Mouse (Mus musculus): ENCODE data around the gene Olfr651. TPM values are rescaled to one million over a fixed set of nuclear protein-coding genes. Genes with fewer than 3 reads are reported as not detected.
"Not testable (repeated sequence)": the region's sequence is repeated elsewhere in the genome, so short reads cannot be mapped to it uniquely, and the experiment has no call there.

The Olfr651 gene
- total RNA-seq (2021), result not detected
- long read RNA-seq, experiment 1, result 0 reads
- long read RNA-seq, experiment 2, result 0 reads

DNA sequence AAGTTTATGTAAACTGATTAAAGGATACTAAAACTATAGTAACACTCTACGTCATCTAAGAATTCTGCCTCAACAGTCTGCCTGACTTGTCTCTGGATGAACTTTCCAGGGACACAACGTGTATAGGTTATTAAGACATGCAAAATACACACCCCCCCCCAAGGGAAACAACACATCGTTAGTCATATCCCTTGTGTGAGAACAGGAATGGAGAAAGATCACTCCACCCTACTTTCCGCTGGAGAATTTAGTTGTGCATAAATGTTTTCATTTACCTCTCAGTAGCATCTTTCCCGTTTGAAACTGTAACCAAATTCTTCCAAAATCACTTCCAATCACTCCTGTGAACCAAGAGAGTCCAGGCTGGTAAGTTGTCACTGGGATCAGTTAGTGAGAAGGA, at the start of gene Olfr651:
Gene Olfr651 (plus strand): TSS at position 301 of the 400 bp plus-strand sequence.
- DNase-seq, result no peak
- intact Hi-C loops (cut with DNase I), result no loop called here

DNA sequence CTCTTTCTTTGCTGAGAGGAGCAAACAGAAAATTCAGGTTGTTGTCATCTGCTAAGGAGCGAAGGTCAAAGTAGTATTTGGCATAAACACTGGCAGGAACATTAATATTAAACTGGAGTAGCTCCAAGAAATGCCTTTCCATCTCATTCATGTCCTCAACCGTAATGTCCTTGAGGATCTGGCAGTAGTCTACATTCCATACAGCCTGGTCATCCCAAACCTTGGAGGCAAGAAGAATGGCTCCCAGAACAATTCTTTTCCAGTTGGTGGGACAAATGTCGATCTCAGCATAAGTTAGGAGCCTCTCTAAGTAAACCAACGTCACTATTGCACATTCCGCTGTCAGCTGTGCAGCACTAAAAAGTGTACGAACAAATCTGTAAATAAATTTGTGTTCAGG, 48.7 kb upstream of the Olfr651 start:
- DNase-seq; intact Hi-C loops (cut with DNase I): not testable (repeated sequence)

DNA sequence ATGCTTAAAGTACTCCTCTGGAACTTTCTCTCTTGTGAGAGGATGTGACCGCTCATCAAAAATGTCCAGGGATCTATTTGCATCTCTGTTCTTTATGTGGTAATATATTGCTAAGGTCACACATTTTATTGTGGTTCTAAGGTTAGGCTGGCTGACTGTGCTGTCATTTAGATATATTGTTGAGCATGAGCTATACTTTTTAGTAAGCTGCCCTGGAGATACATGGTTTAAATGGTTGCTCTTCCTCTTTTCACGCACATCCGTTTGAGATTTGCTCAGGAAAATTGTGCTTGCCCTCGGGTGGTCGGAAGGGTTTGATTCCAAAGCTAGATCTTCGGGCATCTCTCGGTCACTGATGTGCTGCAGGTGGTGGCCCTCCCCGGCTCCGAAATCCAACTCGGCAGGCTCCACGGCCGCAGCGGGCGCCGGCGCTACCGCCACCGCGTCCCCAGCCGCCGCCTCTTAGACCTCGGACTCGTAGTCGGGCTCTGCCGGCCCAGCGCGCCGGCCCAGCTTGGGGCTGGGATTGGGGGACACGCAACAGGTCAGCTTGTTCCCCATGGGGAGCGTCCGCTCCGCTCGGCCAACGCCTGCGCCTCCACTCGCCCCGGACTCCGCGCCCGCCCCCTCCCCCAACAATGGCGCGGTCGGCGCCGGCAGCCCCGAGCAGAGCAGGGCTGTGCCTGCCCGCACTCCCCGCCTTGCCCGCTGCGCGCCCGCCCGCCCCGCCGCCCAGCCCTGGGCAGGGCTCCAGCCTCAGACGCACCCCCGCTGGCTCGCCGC, 48.2 kb upstream of the Olfr651 start:
- DNase-seq, result no peak
- intact Hi-C loops (cut with DNase I), result no loop called here

DNA sequence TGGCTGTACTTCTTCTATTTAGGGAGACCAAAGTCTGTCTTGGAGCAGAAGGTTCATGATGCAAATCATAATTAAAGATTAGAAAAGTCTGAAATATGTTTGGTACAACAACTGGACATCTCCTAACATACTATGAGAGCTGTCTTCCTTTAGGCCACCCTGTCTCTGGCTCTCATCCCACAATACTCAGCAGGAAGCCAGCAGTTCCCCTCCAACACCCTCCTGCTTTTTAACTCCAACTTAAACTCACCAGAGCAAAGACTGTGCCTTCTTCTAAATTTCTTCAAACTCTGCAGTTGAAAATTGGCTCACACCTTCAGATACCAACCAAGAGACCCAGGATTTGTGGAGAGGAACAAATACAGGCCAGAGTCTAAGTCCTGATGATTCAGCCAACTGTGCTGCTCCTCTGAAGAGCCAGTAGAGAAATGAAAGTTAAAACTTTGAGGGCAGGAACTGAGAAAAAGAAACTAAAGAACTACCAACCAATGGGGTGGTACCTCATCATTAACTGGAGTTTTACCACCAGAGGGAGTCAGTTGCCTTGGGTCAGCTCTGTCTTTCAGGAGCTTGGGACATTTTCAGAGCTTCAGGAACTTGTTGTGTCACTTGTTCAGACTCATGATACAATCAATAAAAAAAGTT, 42.4 kb upstream of the Olfr651 start, which contains the start of gene Trim30d:
Gene Trim30d (minus strand): TSS at position 429 of the 645 bp plus-strand sequence.
- DNase-seq; intact Hi-C loops (cut with DNase I): not testable (repeated sequence)

DNA sequence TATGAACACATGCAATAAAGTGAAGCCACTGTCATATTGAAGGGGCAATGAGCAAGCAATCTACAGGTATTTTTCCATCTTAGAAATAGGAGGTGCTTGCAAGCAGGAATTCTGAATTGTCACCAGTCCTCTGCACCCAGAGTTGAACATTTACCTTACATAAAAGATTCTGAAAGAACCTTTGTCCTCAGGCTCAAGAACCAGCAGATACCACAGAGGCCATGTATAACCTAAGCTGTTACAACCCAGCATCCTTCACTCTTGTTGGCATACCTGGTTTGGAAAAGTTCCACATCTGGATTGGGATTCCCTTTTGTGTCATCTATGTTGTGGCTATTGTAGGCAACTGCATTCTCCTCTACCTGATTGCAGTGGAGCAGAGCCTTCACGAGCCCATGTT, 2.8 kb downstream of the Olfr651 start:
- DNase-seq, result no peak
- intact Hi-C loops (cut with DNase I), result no loop called here

DNA sequence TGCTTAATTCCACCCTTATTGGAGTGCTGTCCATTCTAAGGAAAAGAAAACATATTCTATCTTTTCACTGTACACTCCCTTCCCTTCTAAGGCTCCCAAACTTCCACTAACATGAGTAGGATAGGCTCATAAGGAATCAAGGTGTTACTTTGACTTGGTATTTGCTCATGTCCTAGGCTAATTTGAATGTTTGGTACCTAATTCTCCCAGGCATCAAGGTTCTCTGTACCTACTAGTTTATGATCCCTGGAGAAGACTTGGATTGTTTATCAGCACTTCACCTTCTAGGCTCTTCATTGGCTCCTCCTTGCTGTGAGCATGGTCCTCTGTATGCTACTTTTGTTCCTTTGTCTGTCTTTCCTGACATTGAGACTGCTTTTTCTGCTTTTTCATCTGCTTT, 10.7 kb downstream of the Olfr651 start, which contains the start of gene Olfr652:
Gene Olfr652 (plus strand): TSS at position 301 of the 400 bp plus-strand sequence.
- intact Hi-C loops (cut with DNase I), result no loop called here
- DNase-seq, result no peak

DNA sequence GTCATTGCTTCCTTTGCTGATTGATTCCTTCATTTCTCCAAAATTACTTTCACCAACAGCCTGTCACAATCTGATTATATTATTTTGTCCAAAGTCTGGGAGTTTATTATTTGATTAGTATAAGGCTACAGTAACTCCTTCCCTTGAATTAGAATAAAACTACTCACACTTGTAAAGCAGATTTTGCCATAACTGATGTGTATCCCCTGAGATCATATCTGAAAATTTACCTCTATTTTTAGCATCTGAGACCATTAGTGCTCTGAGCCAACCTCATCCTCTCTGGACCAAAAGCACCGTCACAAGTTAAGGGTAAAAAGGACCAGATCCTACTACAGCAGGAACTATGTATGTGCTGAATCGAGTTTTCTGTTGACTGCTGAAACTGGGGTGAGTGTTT, 27.1 kb downstream of the Olfr651 start, which contains the start of gene Olfr653:
Gene Olfr653 (plus strand): TSS at position 301 of the 400 bp plus-strand sequence.
- intact Hi-C loops (cut with DNase I), result no loop called here
- DNase-seq, result no peak

DNA sequence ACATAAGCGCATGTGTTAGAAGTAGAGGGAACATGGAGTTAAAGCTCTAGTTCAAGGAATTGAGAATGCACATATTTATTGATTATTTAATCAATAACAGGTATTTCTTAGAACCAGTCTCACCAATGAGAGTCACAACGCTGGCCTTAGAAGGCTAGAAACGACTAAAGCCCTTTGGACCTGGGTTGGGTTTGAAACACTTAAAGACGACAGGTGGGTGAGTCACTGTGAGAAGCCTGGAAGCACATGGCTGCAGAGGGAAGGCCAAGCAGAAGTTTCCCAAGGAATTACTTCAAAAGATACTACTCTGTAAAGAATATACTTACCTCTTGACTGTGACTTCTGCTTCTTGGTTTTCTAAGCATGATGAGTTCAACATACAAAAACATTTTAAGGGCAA, 30.9 kb downstream of the Olfr651 start:
- intact Hi-C loops (cut with DNase I), result no loop called here
- no peak for DNase-seq

DNA sequence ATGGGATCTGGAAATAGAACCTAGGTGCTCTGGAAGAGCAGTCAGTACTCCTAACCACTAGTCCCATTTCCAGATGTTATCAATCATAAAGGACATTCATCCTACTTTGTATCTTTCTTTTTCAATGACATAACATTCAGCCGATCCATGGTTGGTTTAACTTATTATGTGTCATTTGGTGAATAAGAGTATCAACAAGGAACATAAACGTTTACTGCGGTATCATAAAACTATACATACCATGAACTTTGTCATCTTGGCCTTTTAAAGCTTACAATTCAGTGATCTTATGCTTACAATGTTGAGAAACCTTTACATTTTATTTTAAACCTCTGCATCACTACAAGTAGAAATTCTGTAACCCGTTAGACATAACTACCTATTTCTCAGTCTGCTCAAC, 31.5 kb downstream of the Olfr651 start:
- intact Hi-C loops (cut with DNase I), result no loop called here
- no peak for DNase-seq

DNA sequence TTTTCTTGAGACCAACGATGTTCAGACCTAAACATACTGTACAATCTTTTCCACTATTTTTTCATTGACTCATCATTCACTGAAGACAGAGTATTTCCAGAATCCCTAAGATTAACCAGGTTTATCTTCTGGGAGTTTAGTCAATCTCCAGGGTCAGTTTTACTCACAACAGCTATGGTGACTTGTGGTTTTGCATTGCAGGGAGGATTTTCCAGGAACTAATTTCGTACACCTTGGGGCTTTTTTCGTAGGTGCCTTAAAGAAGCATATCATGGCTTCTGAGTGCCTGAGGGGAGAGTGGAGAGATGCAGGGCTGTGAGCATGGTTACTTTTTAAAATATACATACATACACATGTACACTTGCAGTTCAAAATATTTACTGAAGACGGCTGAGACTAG, 36.8 kb downstream of the Olfr651 start, which contains the start of gene Olfr654:
Gene Olfr654 (plus strand): TSS at position 301 of the 400 bp plus-strand sequence.
- intact Hi-C loops (cut with DNase I), result no loop called here

DNA sequence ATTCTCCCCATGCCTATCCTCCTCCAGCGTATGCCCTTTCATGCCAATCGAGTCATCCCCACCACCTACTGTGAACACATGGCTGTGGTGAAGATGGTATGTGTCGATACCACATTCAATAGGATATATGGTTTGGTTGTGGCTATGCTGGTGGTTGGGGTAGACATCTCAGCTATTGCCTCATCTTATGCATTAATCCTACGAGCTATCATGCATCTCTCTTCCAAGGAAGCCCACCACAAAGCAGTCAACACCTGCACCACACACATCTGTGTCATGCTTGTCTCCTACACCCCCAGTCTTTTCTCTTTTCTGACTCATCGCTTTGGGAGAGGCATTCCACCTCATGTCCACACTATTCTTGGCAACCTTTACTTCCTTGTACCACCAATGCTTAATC, 38.3 kb downstream of the Olfr651 start:
- intact Hi-C loops (cut with DNase I), result no loop called here
- DNase-seq, result no peak

More for the DNA sequence above, 36.8 kb downstream of the Olfr651 start, which contains the start of gene Olfr654:
- DNase-seq, result no peak

DNA sequence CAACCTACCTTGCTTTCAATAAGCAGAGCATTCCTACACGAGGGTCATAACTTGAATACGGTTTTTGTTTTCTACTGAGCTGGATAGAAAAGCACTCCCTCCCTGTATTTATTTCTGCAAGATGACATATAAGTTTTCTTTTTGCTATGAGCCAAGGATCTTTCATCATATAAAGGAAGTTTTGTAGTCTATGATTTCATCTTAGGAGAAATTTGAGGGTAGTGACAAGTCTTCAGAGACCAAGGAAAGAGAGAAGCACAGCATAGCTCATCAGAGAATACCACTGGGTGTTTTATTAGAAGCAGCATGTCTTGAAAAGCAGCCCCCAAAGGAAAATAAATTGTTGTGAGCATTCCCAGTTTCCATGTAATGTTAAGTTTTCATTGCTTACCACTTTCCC, 51.7 kb downstream of the Olfr651 start, which contains the start of gene Olfr655:
Gene Olfr655 (minus strand): TSS at position 101 of the 400 bp plus-strand sequence.
- no peak for DNase-seq
- intact Hi-C loops (cut with DNase I), result no loop called here

DNA sequence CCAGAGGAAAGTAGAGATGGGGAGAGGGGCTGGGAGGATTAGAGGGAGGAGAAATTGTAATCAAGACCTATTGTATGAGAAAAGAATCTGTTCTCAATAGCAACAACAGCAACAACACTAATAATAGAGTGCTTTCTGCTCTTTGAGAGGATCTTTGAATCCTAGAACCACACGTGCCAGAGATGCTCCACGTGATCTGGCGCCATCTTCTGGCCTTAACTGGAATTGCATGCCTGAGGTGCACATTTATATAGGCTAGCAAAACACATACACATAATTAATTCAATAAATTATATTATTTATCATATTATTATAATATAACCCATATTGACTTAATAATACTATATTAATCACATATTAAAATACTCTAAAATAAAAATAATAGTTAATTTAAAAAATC, 53.2 kb downstream of the Olfr651 start:
- intact Hi-C loops (cut with DNase I), result no loop called here
- no peak for DNase-seq

Other genes with a start within 250 kb of the Olfr651 start
- gene Trim12a, start 234.7 kb upstream of the Olfr651 start, total RNA-seq (2021), result 1 to 10 TPM; 2.3 to 2.4 TPM
- gene Trim34b, start 220.7 kb upstream of the Olfr651 start, total RNA-seq (2021), result under 1 TPM in 1 of 2 experiments, not detected in 1; 0.39 TPM
- gene Trim12c, start 196.8 kb upstream of the Olfr651 start, total RNA-seq (2021), result 1 to 10 TPM; 1.8 to 2.0 TPM
- gene Trim30b, start 180.2 kb upstream of the Olfr651 start, total RNA-seq (2021), result not detected
- not detected for gene Trim30c, start 149.3 kb upstream of the Olfr651 start, total RNA-seq (2021)
- gene Trim30a, start 84.9 kb upstream of the Olfr651 start, total RNA-seq (2021), result 1 to 10 TPM in 1 of 2 experiments, under 1 TPM in 1; 0.77 to 1.2 TPM
- under 1 TPM; 0.20 to 0.30 TPM for gene Trim30d, start 42.3 kb upstream of the Olfr651 start, total RNA-seq (2021)
- not detected for gene Olfr652, start 10.8 kb downstream of the Olfr651 start, total RNA-seq (2021)
- not detected for gene Olfr653, start 27.2 kb downstream of the Olfr651 start, total RNA-seq (2021)
- not detected for gene Olfr654, start 36.9 kb downstream of the Olfr651 start, total RNA-seq (2021)
- not detected for gene Olfr655, start 51.6 kb downstream of the Olfr651 start, total RNA-seq (2021)
- gene Olfr656, start 63.8 kb downstream of the Olfr651 start, total RNA-seq (2021), result not detected
- not detected for gene Olfr657, start 74.7 kb downstream of the Olfr651 start, total RNA-seq (2021)
- gene Olfr658, start 97.2 kb downstream of the Olfr651 start, total RNA-seq (2021), result not detected
- not detected for gene Olfr659, start 116.6 kb downstream of the Olfr651 start, total RNA-seq (2021)
- gene Olfr661, start 136.4 kb downstream of the Olfr651 start, total RNA-seq (2021), result not detected
- gene Usp17le, start 227.3 kb downstream of the Olfr651 start, total RNA-seq (2021), result not detected